21 mouse cellular contexts compared by ENCODE assay signal in genomic region chr1:80418321-80419045, GRCm38 (mm10). TPM values are rescaled to one million over a fixed set of nuclear protein-coding genes. Genes with fewer than 3 reads are reported as not detected.
A peak's percentile ranks its signal among the peaks of the same experiment; 100 is the strongest.
DNase-seq lines count a peak whose midpoint lies in the region; ATAC-seq and TF ChIP-seq lines count a peak whose summit lies in the region.
"Had no signal": no experiment of that assay in that cellular context is flagged by ENCODE, and none has a peak within 500 bp of the region (broad histone marks: within the 10 kb centered on the region; RNA-seq: fewer than 3 reads in every experiment).

No protein-coding gene starts in this region.

- intact Hi-C loops in heart, postnatal 36 days (cut with DNase I), result loop anchor here (10.0 kb wide), 1 partner anchor 96 kb away; no protein-coding TSS in a partner anchor
- intact Hi-C loops in heart, adult 2 months (cut with DNase I), result no loop called here

- TF ChIP-seq CTCF in intestine, postnatal 0 days (IDR thresholded peaks at IDR 0.05; ENCODE audit: low read depth), result no peak
- TF ChIP-seq CTCF in heart, adult 2 months (IDR thresholded peaks at IDR 0.05), result no peak

- TF ChIP-seq POLR2A in heart, adult 2 months (IDR thresholded peaks at IDR 0.05; ENCODE audit: insufficient read depth, low read depth, low read length), result no peak

- H3K36me3 ChIP-seq in intestine, embryonic 15.5 days, result no peaks in the 10 kb centered on the region
- no peaks in the 10 kb centered on the region for H3K36me3 ChIP-seq in intestine, postnatal 0 days (ENCODE audit: control insufficient read depth, insufficient read depth)
- no peaks in the 10 kb centered on the region for H3K36me3 ChIP-seq in heart, adult 2 months (ENCODE audit: control insufficient read depth, insufficient read depth, low read length)
- H3K36me3 ChIP-seq: heart, embryonic 13.5 days; hindbrain, embryonic 15.5 days; kidney, embryonic 15.5 days; limb, embryonic 15.5 days had no signal

- H3K9me3 ChIP-seq in intestine, embryonic 15.5 days, result no peaks in the 10 kb centered on the region
- H3K9me3 ChIP-seq in intestine, postnatal 0 days (ENCODE audit: control insufficient read depth), result no peaks in the 10 kb centered on the region
- H3K9me3 ChIP-seq: heart, embryonic 13.5 days; hindbrain, embryonic 15.5 days; kidney, embryonic 15.5 days; limb, embryonic 15.5 days had no signal

- H3K79me2 ChIP-seq in heart, adult 2 months (replicated peaks; ENCODE audit: control insufficient read depth, insufficient read depth, low read length), result no peaks in the 10 kb centered on the region

- H3K27me3 ChIP-seq in intestine, embryonic 15.5 days (replicated peaks), result no peaks in the 10 kb centered on the region
- H3K27me3 ChIP-seq in intestine, postnatal 0 days (replicated peaks; ENCODE audit: control insufficient read depth, insufficient read depth, low read length), result no peaks in the 10 kb centered on the region
- no peaks in the 10 kb centered on the region for H3K27me3 ChIP-seq in heart, adult 2 months (ENCODE audit: control insufficient read depth, insufficient read depth, low read length)
- H3K27me3 ChIP-seq: heart, embryonic 13.5 days; hindbrain, embryonic 15.5 days; kidney, embryonic 15.5 days; limb, embryonic 15.5 days had no signal

- ATAC-seq in intestine, embryonic 15.5 days, result 0 out of 2 replicates have a peak, but pooled peaks have one; percentile 39
- no peak for ATAC-seq in intestine, postnatal 0 days
- ATAC-seq in granulocyte monocyte progenitor cell, adult 5-6 weeks (replicated peaks; ENCODE audit: poor library complexity, severe bottlenecking), result peak; percentile 97
- ATAC-seq in neutrophil, adult 5-6 weeks (ENCODE audit: extremely low read depth, insufficient number of reproducible peaks, low FRiP score, poor library complexity, severe bottlenecking), result peak; percentile 63

- H3K4me1 ChIP-seq in intestine, embryonic 15.5 days (replicated peaks), result no peaks in the 10 kb centered on the region
- no peaks in the 10 kb centered on the region for H3K4me1 ChIP-seq in intestine, postnatal 0 days (replicated peaks; ENCODE audit: control insufficient read depth, insufficient read depth, low read length)
- no peaks in the 10 kb centered on the region for H3K4me1 ChIP-seq in heart, adult 2 months (ENCODE audit: control insufficient read depth, insufficient read depth, low read length)
- H3K4me1 ChIP-seq: heart, embryonic 13.5 days; hindbrain, embryonic 15.5 days; kidney, embryonic 15.5 days; limb, embryonic 15.5 days had no signal

- 54% methylated on average over 12 of the region's 12 CpGs for WGBS in intestine, embryonic 15.5 days
- 57% methylated on average over 12 of the region's 12 CpGs for WGBS in intestine, postnatal 0 days
- WGBS in heart, adult 2 months, result 68% methylated on average over 12 of the region's 12 CpGs

- H3K9ac ChIP-seq in intestine, embryonic 15.5 days, result no peak overlapping the region
- H3K9ac ChIP-seq in intestine, postnatal 0 days (ENCODE audit: low read depth, low read length), result no peak overlapping the region
- no peak overlapping the region for H3K9ac ChIP-seq in heart, adult 2 months (ENCODE audit: low read depth, low read length)
- H3K9ac ChIP-seq: heart, embryonic 13.5 days; hindbrain, embryonic 15.5 days; kidney, embryonic 15.5 days; limb, embryonic 15.5 days had no signal

- H3K27ac ChIP-seq in intestine, embryonic 15.5 days, result no peak overlapping the region
- H3K27ac ChIP-seq in intestine, postnatal 0 days (ENCODE audit: low read depth, low read length), result no peak overlapping the region
- H3K27ac ChIP-seq in heart, adult 2 months, result no peak overlapping the region
- H3K27ac ChIP-seq: heart, embryonic 13.5 days; hindbrain, embryonic 15.5 days; kidney, embryonic 15.5 days; layer of hippocampus, adult 2 months; limb, embryonic 15.5 days; stomach, postnatal 0 days had no signal

- TF ChIP-seq EP300 in heart, adult 2 months (IDR thresholded peaks at IDR 0.05; ENCODE audit: insufficient read depth, low read depth, low read length), result no peak

- DNase-seq in CD4-positive, CD25-positive, alpha-beta regulatory T cell, adult 2 months (ENCODE audit: low read depth, low spot score), result peak; percentile 52
- DNase-seq in heart, postnatal 36 days, result no peak
- DNase-seq in heart, adult 2 months, result no peak
- DNase-seq: cerebellum, adult 8-10 months; gastrocnemius, postnatal 25 days; thymus, postnatal 4 days had no signal

- no peak overlapping the region for H3K4me2 ChIP-seq in intestine, embryonic 15.5 days (replicated peaks)
- no peak overlapping the region for H3K4me2 ChIP-seq in intestine, postnatal 0 days (replicated peaks; ENCODE audit: low read depth)
- H3K4me2 ChIP-seq: heart, embryonic 13.5 days; hindbrain, embryonic 15.5 days; kidney, embryonic 15.5 days; limb, embryonic 15.5 days; midbrain, embryonic 11.5 days had no signal

- H3K4me3 ChIP-seq in intestine, embryonic 15.5 days (replicated peaks), result no peak overlapping the region
- no peak overlapping the region for H3K4me3 ChIP-seq in intestine, postnatal 0 days (ENCODE audit: low read depth, low read length)
- no peak overlapping the region for H3K4me3 ChIP-seq in heart, adult 2 months
- H3K4me3 ChIP-seq: heart, embryonic 13.5 days; hindbrain, embryonic 15.5 days; kidney, embryonic 15.5 days; layer of hippocampus, adult 2 months; limb, embryonic 15.5 days had no signal

RNA-seq across cellular contexts. Expression of gene Gm45261, which starts 42.8 kb away (rescaled TPM):
- not detected in 2 replicates for polyA plus RNA-seq in intestine, embryonic 15.5 days (2015; fragmentation: Nextera tagmentation; extraction: Ambion mirVana)
- polyA plus RNA-seq in intestine, postnatal 0 days (2015; fragmentation: Nextera tagmentation; extraction: Ambion mirVana), result not detected in 2 replicates
- not detected in 2 replicates for total RNA-seq in granulocyte monocyte progenitor cell, adult 5-6 weeks (2014; fragmentation: Nextera tagmentation)
- not detected in 2 replicates for total RNA-seq in granulocyte monocyte progenitor cell, adult 5-6 weeks (2017)
- not detected in 2 replicates for total RNA-seq in neutrophil, adult 5-6 weeks (2017)
- not detected for total RNA-seq in heart, postnatal 36 days (2021)
- not detected for total RNA-seq in heart, adult 2 months (2021)
- polyA plus RNA-seq in heart, adult 2 months (2012; rRNA removed), result not detected in 2 replicates
- total RNA-seq: gastrocnemius, postnatal 25 days; layer of hippocampus, adult 2 months; left cerebral cortex, postnatal 10 days had no signal
- polyA plus RNA-seq: brain, embryonic 14.5 days; heart, embryonic 13.5 days; hindbrain, embryonic 15.5 days; kidney, embryonic 15.5 days; limb, embryonic 15.5 days; lung, embryonic 16.5 days; midbrain, embryonic 11.5 days; small intestine, adult 2 months; stomach, postnatal 0 days had no signal
